Mouse (Mus musculus) forebrain, embryonic 14.5 days (tissue): ENCODE measurements around the gene Myh7b. TPM values are rescaled to one million over a fixed set of nuclear protein-coding genes. Genes with fewer than 3 reads are reported as not detected.
A peak's percentile ranks its signal among the peaks of the same experiment; 100 is the strongest.

Experiments
- ATAC-seq: fragments of 200-750 bp; cut with Nextera tagmentation; 2 replicates; pipeline ENCODE4 v1.8.0; 2017; ENCODE audit warnings: mild to moderate bottlenecking, moderate library complexity
- DNase-seq: peaks from one replicate; pipeline ENCODE4 v3.0.0-alpha.2; 2015; ENCODE audit warnings: low spot score
- H3K27ac ChIP-seq: fragments of 300-500 bp; sonication (generic); 2 replicates; pipeline ENCODE4 v1.5.1; 2014; ENCODE audit warnings: low read depth, mild to moderate bottlenecking, control low read depth, low read length, moderate library complexity
- H3K27me3 ChIP-seq: fragments of 300-500 bp; sonication (generic); replicated peaks from 2 replicates; pipeline ENCODE4 v1.6.1; 2014; ENCODE audit warnings: low read length, control low read depth, mixed read lengths; ENCODE audit not compliant: control insufficient read depth, insufficient read depth
- H3K36me3 ChIP-seq: fragments of 300-500 bp; sonication (generic); 2 replicates; pipeline ENCODE4 v1.6.1; 2014; ENCODE audit warnings: low read length, control low read depth; ENCODE audit not compliant: control insufficient read depth, insufficient read depth
- H3K4me1 ChIP-seq: fragments of 300-500 bp; sonication (generic); 2 replicates; pipeline ENCODE4 v1.6.1; 2014; ENCODE audit warnings: antibody characterized with exemption, low read length, control low read depth; ENCODE audit not compliant: control insufficient read depth, insufficient read depth
- H3K4me2 ChIP-seq: fragments of 300-500 bp; sonication (generic); 2 replicates; pipeline ENCODE4 v1.6.1; 2014; ENCODE audit warnings: mild to moderate bottlenecking, control low read depth, low read length
- H3K4me3 ChIP-seq: fragments of 300-500 bp; sonication (generic); 2 replicates; pipeline ENCODE4 v1.5.1; 2014; ENCODE audit warnings: low read depth, low read length, control low read depth
- H3K9ac ChIP-seq: fragments of 300-500 bp; sonication (generic); 2 replicates; pipeline ENCODE4 v1.6.1; 2014; ENCODE audit warnings: mild to moderate bottlenecking, low read length, control low read depth, moderate library complexity
- H3K9me3 ChIP-seq: fragments of 300-500 bp; sonication (generic); replicated peaks from 2 replicates; pipeline ENCODE4 v1.6.1; 2016; ENCODE audit warnings: low read length, control low read depth, mixed read lengths; ENCODE audit not compliant: control insufficient read depth
- WGBS: fragments of 180-500 bp; shearing (Covaris S2); extraction: QIAGEN DNeasy Blood & Tissue Kit; methylation state at CpG from one replicate; pipeline ENCODE4 v1.1.7; 2014; 5-methylcytosine and 5-hydroxymethylcytosine counted together
- polyA plus RNA-seq: library from polyadenylated mRNA; unstranded; fragments of >200 nt; fragmentation: Nextera tagmentation; extraction: Ambion mirVana; gene quantifications from 2 replicates; pipeline ENCODE4 v1.2.1, GENCODE M21; 2014

Myh7b gene
- polyA plus RNA-seq, 1 experiment from 2014 or later, result 0.08 TPM

DNA sequence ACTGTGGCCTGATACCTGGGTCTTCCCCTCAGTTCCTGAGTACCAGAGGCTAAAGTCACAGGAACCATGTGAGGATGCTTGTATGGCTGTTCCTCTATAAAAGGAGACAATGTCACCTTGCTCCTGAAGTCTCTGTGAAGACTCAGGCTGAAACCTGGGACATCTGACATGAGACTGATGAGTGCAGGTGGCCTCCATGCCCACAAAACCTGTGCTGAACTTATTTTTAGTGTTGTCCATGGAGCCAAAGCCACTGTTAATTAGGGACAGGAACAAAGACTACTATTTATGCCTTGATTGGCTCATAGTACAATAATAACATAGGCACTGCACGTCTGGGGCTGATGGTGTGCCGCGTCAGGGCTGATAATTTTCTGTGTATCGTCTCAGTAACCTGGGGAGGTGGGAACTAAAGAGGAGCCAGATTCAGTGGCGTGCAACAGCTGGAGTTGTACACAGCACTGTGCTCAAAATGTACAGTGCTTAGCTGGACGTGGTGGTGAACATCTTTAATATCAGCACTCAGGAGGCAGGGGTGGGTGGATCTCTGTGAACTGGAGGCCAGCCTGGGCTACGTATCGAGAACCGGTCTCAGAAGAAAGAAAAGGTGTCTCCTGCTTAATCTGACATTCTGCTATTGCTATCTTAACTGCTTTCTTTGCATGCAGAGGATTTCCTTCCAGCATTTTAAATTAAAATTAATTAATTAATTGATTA is 980 bp downstream of the Myh7b start:
- ATAC-seq (no peak), DNase-seq (no peak)
- Histone ChIP-seq H3K9ac (no peak overlapping the region), H3K4me3 (no peak overlapping the region), H3K9me3 (no peaks in the 10 kb centered on the region), H3K27ac (no peak overlapping the region), H3K27me3 (no peaks in the 10 kb centered on the region), H3K4me2 (no peak overlapping the region), H3K36me3 (no peaks in the 10 kb centered on the region), H3K4me1 (peaks cover 5% of the 10 kb centered on the region; the same call in 1 of the 2 replicates)
- 83% methylated on average over 9 of the region's 9 CpGs for WGBS

- H3K4me2 ChIP-seq, result peak overlapping the region; percentile 41
- DNase-seq (peak; percentile 48), ATAC-seq (peak; percentile 71)
- H3K9me3 ChIP-seq, result no peaks in the 10 kb centered on the region
- no peaks in the 10 kb centered on the region for H3K27me3 ChIP-seq
- H3K36me3 ChIP-seq, result no peaks in the 10 kb centered on the region
- H3K9ac ChIP-seq, result no peak overlapping the region; the same call in 1 of the 2 replicates
- no peak overlapping the region for H3K27ac ChIP-seq
- peaks cover 5% of the 10 kb centered on the region; the same call in 1 of the 2 replicates for H3K4me1 ChIP-seq
- 6% methylated on average over 20 of the region's 20 CpGs for WGBS
- H3K4me3 ChIP-seq, result 0 out of 2 replicates have a peak overlapping the region, but pooled peaks have one; percentile 8
These were observed 2.3 kb downstream of the Myh7b start for GRCm38 (mm10) chr2:155613326-155613755.

DNA sequence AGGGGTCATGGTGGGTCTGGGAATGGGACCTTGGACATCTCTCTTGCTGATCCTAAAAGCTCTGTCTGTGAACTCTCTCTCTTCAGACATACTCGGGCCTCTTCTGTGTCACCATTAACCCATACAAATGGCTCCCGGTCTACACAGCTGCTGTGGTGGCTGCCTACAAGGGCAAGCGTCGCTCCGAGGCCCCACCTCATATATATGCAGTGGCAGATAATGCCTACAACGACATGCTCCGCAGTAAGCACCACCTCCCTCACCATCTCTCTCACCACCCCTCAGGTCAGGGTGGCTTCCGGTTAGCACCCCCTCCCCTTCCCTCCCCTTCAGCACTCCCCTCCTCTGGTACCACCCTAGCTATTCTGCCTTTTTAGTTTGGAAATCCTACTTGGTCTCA is 2.9 kb downstream of the Myh7b start:
- no peak for DNase-seq
- no peak overlapping the region for H3K4me3 ChIP-seq
- H3K4me1 ChIP-seq, result peaks cover 5% of the 10 kb centered on the region; the same call in 1 of the 2 replicates
- WGBS, result 77% methylated on average over 8 of the region's 8 CpGs
- no peaks in the 10 kb centered on the region for H3K36me3 ChIP-seq
- no peak overlapping the region for H3K9ac ChIP-seq
- H3K27me3 ChIP-seq, result no peaks in the 10 kb centered on the region
- H3K4me2 ChIP-seq, result no peak overlapping the region
- no peak for ATAC-seq
- H3K9me3 ChIP-seq, result no peaks in the 10 kb centered on the region
- H3K27ac ChIP-seq, result no peak overlapping the region

DNA sequence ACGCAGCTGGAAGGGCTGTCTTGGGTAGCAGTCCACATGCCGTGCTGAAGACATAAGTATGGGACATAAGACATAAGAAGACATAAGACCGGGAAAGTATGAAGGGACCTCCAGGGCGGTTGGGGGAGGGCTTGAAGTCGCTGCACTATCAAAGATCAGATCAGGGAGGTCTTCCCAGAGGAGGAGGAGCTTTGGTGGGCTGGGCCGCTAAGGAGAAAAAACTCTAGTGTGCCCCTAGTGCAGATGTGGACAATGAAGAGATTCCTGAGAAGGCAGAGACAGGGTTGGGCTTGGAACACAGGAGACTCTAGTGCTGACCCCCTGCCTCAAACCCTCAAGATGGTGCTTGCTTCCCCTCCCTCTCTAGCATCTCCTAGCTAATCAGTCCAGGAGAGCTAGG is 6.0 kb downstream of the Myh7b start:
- DNase-seq, result no peak
- no peak overlapping the region for H3K4me3 ChIP-seq
- H3K4me2 ChIP-seq, result no peak overlapping the region
- H3K9me3 ChIP-seq, result no peaks in the 10 kb centered on the region
- no peak for ATAC-seq
- 54% methylated on average over 6 of the region's 6 CpGs for WGBS
- H3K9ac ChIP-seq, result no peak overlapping the region
- peaks cover 5% of the 10 kb centered on the region; the same call in 1 of the 2 replicates for H3K4me1 ChIP-seq
- no peaks in the 10 kb centered on the region for H3K27me3 ChIP-seq
- no peaks in the 10 kb centered on the region for H3K36me3 ChIP-seq
- no peak overlapping the region for H3K27ac ChIP-seq

DNA sequence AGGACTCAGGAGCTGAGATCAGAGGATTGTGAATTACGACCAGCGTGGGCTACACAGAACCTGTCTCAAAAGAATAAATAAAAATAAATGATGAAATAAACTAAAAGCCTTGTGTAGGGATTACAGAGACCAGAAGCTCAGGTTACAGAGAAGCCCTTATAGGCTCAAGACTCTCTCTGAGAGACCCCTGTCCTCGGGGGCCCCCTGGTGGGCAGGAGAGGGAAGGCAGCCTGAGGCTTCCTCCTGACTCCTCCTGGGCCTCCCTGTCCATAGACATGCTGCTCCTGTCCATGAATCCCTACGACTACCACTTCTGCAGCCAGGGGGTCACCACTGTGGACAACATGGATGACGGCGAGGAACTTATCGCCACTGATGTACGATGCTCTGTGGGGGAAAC is 8.8 kb downstream of the Myh7b start:
- no peaks in the 10 kb centered on the region for H3K36me3 ChIP-seq
- H3K9ac ChIP-seq, result no peak overlapping the region
- H3K4me2 ChIP-seq, result no peak overlapping the region
- H3K4me3 ChIP-seq, result no peak overlapping the region
- no peaks in the 10 kb centered on the region for H3K4me1 ChIP-seq
- 23% methylated on average over 8 of the region's 8 CpGs for WGBS
- no peaks in the 10 kb centered on the region for H3K27me3 ChIP-seq
- no peaks in the 10 kb centered on the region for H3K9me3 ChIP-seq
- ATAC-seq, result peak; percentile 67; the same call in 1 of the 2 replicates
- no peak overlapping the region for H3K27ac ChIP-seq
- peak; percentile 76 for DNase-seq

- ATAC-seq, result no peak
- Histone ChIP-seq H3K4me3 (no peak overlapping the region), H3K4me2 (no peak overlapping the region), H3K4me1 (no peaks in the 10 kb centered on the region), H3K27ac (no peak overlapping the region), H3K36me3 (no peaks in the 10 kb centered on the region), H3K9ac (no peak overlapping the region), H3K27me3 (peaks cover 2% of the 10 kb centered on the region; the same call in 1 of the 2 replicates), H3K9me3 (no peaks in the 10 kb centered on the region)
- DNase-seq, result no peak
- WGBS, result 35% methylated on average over 11 of the region's 11 CpGs
These were observed 11.6 kb downstream of the Myh7b start for GRCm38 (mm10) chr2:155622606-155623005.

GRCm38 (mm10) chr2:155623996-155624395 is 13.0 kb downstream of the Myh7b start:
- Histone ChIP-seq H3K36me3 (no peaks in the 10 kb centered on the region), H3K4me1 (no peaks in the 10 kb centered on the region), H3K9ac (no peak overlapping the region), H3K27ac (no peak overlapping the region), H3K9me3 (no peaks in the 10 kb centered on the region), H3K4me2 (no peak overlapping the region), H3K27me3 (peaks cover 16% of the 10 kb centered on the region), H3K4me3 (no peak overlapping the region)
- WGBS, result 85% methylated on average over 6 of the region's 6 CpGs
- no peak for ATAC-seq
- no peak for DNase-seq

GRCm38 (mm10) chr2:155624730-155625129 is 13.7 kb downstream of the Myh7b start:
- H3K4me3 ChIP-seq, result no peak overlapping the region
- peaks cover 21% of the 10 kb centered on the region for H3K27me3 ChIP-seq
- ATAC-seq, result no peak
- H3K4me2 ChIP-seq, result no peak overlapping the region
- 40% methylated on average over 10 of the region's 10 CpGs for WGBS
- H3K36me3 ChIP-seq, result no peaks in the 10 kb centered on the region
- no peak overlapping the region for H3K9ac ChIP-seq
- H3K9me3 ChIP-seq, result no peaks in the 10 kb centered on the region
- H3K4me1 ChIP-seq, result peaks cover 4% of the 10 kb centered on the region; the same call in 1 of the 2 replicates
- no peak overlapping the region for H3K27ac ChIP-seq
- DNase-seq, result peak; percentile 66

- Histone ChIP-seq H3K36me3 (peaks cover 4% of the 10 kb centered on the region; the same call in 1 of the 2 replicates), H3K9me3 (no peaks in the 10 kb centered on the region), H3K27me3 (peaks cover 37% of the 10 kb centered on the region), H3K9ac (no peak overlapping the region), H3K4me2 (no peak overlapping the region), H3K27ac (no peak overlapping the region), H3K4me1 (peaks cover 4% of the 10 kb centered on the region; the same call in 1 of the 2 replicates), H3K4me3 (no peak overlapping the region)
- 67% methylated on average over 15 of the region's 15 CpGs for WGBS
- DNase-seq, result no peak
- ATAC-seq, result no peak
These were observed 15.3 kb downstream of the Myh7b start for GRCm38 (mm10) chr2:155626277-155626676.
